Mouse (Mus musculus) CD4-positive, CD25-positive, alpha-beta regulatory T cell, adult 4 months (primary cell): ENCODE data around the gene Kif13a. TPM values are rescaled to one million over a fixed set of nuclear protein-coding genes. Genes with fewer than 3 reads are reported as not detected.

ENCODE experiments used
- ATAC-seq: one replicate; pipeline ENCODE4 v1.8.0; 2017
- polyA plus RNA-seq, 2 experiments: library from polyadenylated mRNA; unstranded; fragments of 100-300 nt; shearing (Covaris generic); gene quantifications; one replicate each; pipeline ENCODE4 v1.2.1; 2017

Kif13a gene
- polyA plus RNA-seq, 2 experiments from 2014 or later = 5.6 to 7.0 TPM

DNA sequence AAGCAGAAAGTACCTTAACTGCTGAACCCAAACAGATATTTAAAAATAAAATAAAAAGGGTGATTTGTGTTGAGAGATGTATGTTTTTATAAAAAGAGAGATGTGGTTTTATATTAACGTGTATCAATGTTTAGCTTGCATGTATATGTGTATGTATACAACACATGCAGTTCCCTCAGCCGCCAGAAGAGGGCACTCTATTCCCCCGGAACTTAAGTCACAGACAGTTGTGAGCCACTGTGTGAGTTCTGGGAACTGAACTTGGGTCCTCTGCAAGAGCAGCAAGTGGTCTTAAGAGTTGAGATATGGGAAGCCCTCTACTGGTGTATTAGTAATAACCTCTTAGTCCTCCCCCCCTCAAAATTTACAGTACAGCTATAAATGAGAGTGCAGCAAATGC is 96.7 kb downstream of the Kif13a start:
- ATAC-seq = no peak

DNA sequence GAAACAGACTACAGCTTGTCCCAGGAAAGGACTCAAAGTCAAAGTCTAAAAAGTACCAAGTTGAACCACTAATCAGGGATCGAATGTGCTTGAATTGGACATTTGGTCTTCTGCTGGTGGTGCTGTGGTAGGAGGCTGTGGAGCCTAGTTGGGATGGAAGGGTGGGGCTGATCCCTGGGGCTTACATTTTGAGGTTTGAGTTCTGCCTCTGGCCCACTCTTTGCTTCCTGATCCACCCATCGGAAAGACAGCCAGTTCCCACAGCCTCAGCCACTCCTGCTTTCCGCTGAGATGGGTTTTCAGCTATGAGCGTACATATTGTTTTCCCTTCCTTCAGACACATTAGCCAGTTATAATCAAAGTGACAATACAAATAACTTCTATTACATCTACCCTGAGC is 106.4 kb downstream of the Kif13a start:
- ATAC-seq = no peak

DNA sequence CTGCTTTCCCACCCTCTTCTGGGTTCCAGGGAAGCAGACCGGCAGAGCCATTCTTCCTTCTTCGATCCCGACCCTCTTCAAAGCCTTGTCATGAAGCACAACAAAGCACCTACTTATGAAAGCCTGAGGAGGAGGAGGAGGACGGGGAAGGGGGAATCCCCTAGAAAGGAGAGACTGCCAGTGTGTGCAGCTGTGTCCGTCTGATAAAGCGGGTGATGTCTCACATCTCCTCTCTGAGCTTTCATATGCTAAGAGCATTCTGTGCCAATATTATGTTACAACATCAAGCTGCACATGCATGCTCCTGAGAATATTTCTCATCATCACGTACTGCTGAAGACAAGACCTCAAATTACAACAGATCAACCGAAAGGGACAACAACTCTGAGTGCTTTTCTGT is 107.5 kb downstream of the Kif13a start:
- no peak for ATAC-seq

DNA sequence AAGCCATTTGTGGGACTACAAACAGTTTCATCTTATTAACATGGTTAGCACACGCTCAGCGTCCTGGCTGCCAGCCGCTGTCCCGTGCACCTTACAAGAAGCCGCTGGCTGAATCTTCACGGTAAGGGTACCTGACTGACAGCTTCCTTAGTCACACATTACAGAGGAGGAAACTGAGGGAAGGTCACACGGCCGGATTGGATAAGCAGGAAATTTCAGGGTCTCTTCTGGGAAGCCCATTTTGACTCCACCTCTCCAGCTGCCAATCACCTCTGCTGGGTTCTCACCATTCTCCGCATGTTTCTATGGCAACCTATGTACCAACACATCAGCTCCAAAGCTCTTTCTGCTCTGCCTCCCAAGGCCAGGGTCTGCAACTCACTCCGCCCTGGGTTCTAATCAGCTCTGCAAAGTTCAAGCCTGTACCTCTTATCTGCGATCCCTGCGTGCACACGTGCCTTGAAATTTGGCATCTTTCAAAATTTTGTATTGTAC is 109.9 kb downstream of the Kif13a start:
- ATAC-seq = no peak

DNA sequence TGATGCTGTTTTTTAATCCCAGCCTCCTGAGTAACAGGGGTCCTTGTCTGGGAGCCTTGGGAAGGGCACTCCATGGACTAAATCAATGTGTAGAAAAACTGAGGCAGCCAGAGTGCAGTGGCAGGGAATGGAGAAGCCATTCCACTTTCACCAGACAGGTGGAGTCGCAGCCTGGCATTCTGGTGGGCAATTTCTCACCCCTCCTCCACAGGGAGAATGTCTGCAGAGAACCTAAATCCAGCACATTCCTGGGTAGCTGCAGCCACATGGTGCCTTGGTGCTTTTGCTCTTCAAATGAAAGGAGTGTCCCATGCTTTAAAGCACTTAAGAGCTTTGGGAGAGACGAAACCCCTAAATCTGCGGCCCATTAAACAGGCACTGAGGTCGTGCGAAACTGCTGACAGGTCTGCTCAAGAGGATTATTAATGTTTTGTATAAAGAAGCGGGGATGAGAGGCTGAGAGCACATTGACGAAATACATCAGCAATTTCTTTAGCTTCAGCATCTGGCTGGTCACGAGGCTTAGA is 110.4 kb downstream of the Kif13a start:
- ATAC-seq = no peak

DNA sequence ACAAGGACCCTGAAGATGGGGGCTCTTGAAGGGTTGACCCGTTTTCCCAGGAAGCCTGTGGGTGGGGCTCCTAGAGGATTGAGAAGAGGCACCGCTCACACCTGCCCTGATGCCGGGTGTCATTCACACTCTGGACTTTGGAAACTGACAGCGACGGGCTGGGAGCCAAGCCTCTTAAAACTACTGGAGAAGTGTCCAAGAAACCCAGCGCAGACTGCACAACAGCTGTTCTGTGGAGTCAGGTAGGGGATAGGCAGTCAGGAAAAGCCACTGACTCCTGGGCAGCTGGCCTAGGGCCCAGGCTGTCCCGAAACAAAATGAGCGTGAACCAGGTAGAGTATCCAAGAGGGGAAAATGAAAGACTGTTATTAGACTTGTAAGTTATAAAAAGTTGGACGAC is 111.3 kb downstream of the Kif13a start:
- no peak for ATAC-seq

DNA sequence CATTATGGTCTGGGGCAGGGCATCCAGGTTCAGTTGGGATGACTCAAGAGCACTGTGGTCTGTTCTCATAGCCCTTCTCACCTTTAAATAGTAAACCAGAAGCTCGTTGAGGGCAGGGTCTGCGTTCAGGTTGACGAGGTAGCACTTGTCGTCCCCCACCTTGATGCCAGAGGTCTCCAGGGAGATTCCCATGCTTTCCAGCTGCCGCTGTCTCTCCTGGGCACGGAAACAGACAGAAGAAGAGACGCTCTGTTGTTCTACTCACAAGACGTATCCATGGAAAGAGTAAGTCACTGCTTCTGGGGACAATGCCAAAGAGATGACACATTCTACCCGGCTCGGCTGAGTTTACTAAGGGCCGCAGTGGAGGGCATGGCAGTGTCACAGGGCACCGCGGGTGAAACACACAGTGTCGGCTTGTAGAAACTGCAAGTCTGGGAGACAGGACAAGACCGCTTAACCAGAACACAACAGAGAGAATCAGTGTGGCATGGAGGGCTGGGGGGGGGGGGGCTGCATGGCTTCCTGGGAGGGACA is 117.0 kb downstream of the Kif13a start:
- ATAC-seq = no peak

DNA sequence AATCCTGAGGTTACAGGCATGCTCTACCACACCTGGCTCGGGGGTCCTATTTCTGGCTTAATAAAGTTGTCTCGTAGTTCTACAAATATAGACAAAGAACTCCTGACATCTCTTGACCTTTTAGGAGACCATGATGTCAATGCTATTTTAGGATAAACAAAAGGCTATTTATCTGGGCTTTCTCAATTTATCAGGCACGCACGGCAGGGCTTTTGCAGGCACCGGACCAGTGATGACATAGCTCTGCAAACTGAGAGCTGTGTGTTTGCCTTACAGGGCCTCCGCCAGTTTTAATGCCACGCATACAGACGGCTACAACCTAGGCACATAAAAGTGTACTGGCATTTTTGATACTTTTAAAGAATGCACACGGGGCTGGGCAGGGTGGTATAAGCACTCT is 118.0 kb downstream of the Kif13a start:
- no peak for ATAC-seq

DNA sequence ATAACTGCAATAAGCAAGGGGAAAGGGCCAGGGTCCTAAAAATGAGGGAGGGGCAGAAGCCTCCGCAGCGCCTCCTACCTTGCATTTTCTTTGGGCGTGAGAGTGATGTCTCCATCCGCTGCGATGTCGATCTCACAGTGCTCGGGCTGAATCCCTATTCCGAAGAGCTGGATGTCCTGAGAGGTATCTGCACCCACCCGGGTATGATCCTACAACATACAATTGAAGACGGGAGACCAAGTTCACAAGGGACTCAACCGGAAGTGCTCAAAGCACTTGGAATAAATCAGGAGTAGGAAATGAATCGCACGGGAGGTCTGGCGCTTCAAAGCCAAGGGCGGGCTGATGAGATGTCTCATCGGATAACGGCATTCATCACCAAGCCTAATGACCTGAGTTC is 119.1 kb downstream of the Kif13a start:
- no peak for ATAC-seq

DNA sequence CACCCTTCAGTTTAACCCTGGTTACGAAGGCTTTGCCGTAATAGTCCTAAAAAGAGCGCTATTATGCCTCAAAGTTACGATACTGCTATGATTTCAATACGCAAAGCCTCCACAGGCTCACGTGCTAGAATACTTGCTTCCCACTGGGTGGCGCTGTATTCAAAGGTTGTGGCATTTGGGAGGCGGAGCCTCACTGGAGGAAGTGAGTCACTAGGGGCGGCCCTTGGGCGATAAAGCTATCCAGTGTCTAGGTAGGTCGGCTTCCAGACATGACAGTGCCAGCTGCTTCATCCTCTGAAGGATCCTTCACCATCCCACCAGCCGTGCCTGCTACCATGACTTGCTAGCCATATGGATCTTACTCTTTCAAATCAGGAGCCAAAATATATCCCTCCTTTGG is 119.6 kb downstream of the Kif13a start:
- ATAC-seq = no peak

DNA sequence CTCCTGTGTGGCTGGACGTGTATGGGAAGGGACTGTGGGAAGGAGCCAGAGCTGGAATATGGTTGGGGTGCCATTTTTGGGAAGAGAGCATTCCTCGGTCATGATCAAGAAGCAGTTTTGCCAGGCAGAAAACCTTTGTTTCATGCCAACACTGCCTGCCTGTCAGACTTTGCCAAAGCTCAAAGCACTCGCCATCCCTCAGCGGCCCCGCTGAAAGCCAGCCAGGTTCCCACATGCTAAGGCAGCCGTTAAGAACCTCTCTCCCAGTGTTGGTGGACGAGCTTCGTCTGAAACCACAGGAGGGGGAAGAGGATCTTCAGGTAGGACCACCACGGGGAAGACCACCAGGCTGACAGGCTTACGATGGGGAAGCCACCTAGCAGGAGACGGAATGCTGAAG is 121.8 kb downstream of the Kif13a start:
- no peak for ATAC-seq

DNA sequence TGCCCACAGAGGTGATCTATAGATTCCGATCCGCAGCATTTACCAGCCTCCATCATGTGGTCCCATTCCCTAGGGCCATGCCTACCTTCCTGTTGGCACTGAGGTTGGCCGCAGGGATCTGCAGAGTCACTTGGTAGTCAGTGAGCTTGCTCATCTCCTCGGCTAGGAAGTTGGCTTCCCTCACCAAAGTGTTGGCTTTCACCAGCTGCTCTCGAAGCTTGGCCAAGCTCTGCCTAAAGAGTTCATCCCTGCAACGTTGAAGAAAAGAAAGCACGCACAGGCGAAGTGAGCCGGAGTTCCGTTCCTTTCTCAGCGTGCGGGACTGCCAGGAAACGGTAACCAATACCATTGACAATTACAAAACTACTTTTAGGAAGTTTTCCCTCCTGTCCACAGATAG is 128.5 kb downstream of the Kif13a start:
- no peak for ATAC-seq

DNA sequence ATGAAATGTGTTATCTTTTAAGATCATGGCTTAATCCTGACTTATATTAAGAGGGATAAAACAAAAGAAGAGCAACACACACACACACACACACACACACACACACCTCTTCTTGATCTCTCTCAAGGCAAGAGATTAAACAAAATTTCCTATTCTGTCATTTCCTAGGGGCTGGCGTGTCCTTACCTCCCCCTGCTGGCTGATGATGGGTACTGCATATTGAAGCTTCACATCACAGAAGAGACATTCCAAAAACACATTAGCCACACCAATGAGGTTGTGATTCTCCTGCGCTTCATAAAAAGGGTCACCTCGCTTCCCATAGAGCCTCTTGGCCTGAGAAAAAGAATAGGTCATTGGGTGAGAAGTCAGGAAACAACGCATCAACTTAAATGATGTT is 131.5 kb downstream of the Kif13a start:
- ATAC-seq = peak; percentile 92

DNA sequence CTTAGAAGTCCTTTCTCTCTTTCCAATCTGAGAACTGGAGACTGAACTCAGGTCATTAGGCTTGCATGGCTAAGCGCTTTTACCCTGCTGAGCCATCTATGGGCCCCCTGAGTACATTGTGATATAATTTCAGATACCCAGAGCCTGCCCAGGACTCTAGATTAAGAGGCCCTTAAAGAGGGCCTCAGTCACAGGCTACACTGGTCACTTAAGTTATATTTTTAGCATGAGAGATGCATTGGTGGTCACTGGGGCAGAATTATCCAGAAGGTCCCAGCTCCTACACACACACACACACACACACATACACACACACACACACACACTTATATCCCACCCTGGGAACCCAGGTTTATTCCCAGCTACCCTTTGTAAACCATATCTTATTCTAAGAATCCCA is 133.3 kb downstream of the Kif13a start:
- no peak for ATAC-seq

DNA sequence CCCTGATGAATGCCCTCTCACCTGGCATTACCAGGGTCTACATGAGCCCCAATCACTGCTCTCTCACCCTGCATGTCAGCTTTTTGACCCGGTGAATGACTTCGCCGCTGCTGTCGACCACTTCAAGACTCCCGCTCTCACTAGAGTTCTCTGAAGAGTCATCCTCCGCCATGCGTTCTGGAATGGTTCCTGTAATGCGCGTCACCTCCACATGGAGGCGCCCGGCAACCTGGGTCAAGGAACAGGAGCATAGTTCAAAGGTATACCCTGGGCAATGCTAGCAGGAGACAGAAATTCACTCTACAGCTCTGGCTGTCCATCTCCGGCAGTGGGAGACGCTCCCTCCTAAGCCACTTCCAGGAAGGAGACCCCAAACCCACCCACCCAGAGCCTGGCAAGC is 135.8 kb downstream of the Kif13a start:
- no peak for ATAC-seq

DNA sequence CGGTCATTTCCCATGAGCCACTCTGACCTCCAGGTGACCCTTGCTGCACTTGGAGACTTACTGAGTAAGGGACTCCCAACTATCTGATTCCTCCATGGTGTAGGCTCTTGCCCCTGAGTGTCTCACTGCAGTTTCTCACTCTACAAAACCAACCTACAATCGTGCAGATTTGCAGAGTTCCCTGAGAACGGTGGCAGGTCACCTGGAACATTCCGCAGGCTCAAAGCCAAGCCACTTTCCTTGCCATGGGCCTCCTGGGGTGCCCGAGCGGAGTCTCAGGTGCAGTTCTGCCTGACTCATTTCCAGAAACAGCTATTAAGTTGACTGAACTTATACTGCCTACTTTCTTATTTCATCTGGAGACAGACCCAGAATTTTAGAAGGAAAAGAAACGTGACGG is 141.2 kb downstream of the Kif13a start:
- ATAC-seq = no peak

DNA sequence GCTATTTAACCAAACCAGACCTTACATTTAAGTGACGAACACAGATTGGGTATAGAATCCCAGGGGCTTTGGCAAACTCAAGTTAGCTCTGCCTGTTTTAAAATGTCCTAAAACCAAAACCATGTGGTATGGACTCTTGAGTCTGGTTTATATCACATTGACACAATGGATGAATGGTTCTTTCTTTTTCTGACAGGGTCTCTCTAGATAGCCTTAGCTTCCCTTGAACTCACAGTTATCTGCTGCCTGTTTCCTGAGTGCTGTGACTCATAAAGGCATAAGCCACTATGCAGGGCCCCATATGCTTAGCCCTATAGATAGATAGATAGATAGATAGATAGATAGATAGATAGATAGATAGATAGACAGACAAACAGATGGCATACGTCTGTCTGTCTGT is 142.8 kb downstream of the Kif13a start:
- ATAC-seq = no peak

DNA sequence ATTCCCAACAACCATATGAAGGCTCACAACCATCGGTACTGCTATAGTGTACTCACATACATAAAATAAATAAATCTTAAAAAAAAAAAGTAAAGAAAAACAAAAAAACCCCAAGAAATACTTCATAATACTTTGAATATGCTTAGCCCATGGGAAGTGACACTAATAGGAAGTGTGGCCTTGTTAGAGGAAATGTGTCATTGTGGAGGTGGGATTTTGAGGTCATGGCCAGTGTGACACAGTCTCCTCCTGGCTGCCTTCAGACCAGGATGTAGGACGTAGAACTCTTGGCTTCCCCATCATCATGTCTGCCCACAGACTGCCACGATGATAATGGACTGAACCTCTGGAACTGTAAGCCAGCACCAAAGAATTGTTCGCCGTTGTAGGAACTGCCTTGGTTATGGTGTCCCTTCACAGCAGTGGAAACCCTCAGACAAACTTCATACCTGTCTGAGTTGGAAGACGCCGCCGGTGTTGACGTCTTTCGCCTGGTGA is 143.6 kb downstream of the Kif13a start:
- no peak for ATAC-seq

DNA sequence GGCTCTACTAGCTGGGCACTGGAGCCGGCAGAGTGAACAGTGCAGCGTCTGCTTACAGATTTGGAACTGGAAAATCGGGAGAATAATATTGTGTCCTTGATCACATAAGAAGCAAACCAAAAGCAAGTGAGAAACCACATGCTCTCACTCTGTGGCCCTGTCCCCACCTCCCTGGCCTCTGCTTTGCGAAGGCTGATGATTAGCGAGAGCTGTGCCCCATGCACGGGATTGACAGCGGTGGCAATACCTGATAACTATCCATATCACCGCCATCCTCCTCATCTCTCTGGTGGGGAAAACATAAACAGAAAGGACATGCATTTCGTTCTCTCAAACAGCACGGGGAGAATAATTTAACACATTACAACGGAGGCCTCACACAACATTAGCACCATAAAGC is 149.3 kb downstream of the Kif13a start:
- no peak for ATAC-seq

DNA sequence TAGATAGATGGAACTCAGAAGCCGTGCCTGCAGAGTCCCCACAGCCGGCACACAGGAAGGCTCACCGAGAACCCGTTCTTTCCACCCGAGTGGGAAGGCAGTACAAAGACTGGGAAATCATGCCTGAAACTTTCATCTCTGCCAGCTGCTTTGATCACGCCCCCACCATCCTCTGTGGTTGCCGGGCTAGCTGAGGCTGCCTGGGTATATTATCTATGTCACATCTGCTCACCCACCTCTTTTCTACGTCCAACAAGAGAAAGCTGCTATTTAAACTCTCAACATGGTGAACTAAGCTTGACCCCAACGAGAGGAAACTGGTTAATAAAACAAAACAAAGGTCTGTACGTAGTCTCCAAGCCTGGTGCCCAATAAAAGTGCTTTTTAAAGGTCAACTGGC is 149.8 kb downstream of the Kif13a start:
- peak; percentile 90 for ATAC-seq

DNA sequence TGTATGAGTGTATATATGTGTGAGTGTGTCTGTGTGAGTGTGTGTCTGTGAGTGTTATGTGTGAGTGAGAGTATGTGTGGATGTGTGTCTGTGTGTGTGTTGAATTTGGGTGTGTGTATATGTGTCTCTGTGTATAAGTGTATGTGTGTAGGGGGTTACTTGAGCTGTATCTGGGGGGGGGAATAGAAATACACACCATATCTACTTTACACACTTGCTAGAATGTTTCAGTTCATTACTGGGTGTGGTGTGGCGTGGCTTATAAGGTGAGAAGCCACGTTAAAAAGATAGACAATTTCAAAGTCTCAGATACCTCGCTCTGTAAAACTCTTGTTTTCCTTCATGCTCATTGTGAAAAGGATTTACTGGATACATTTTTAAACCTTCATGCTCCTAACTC is 152.2 kb downstream of the Kif13a start:
- no peak for ATAC-seq

DNA sequence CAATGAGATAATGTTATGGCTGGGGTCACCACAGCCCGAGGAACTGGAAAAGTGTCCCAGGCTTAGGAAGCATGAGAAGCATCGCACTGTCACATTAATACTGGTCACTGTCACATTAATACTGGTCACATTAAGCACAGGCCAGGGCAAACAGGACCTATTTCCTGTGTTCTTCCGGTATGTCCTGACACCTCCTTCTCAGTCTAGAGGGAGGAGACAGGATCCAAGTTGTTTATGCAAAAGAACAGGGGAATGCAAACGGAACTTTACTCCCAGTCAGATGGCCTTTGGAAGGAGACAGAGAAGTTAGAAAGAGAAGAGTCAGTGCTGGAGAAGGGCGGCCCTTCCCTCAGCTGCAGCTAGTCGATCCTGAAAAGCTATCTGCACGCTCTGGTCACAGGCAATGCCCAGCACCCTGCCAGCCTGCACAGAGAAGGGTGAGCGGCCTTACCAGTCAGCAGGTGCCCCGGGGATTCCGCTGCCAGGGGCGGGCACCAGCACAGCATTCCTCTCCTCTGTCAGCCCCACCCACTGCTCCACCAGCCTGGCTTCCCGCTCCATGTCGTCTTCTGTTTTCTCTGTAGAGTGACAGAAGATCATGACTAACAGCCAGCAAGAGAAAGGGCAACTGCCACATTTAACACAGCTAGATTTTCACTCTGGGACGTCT is 152.9 kb downstream of the Kif13a start:
- no peak for ATAC-seq

DNA sequence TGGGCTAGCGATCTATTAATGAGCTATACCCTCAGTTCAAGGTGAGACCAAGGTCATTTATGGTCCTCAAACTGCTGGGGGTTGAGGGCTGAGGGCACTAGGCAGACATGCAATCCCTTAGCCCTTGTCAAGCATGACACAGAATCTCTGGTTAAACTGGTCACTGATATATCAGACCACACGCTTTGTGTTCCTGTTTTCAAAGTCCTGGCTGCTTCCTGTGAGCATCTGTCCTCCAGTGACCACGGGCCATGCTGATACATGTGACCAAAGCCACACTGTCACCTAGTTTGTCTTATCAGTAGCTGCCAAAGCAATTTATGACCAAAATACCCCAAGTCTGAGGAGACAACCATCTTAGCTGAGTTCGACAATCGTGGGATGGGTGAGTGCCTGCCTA is 154.7 kb downstream of the Kif13a start:
- ATAC-seq = no peak

DNA sequence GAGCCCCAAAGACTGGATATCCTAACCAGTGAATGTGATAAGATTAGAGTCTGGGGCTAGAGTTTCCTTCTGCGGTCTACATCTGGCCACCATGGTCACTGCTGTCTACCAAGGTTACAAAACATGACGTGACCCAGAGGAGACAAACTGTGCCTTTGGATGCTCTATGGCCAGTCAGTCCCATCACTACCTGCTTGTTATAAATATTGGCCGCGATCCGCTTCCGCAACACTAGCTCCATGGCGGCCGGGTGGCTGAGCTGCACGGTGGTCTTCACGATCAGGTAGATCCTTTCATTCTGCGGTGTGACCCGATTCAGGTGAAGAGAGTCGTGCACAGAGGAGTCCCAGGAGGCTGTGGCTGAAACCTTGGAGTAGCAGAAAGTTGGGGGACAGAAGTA is 157.1 kb downstream of the Kif13a start:
- ATAC-seq = no peak

DNA sequence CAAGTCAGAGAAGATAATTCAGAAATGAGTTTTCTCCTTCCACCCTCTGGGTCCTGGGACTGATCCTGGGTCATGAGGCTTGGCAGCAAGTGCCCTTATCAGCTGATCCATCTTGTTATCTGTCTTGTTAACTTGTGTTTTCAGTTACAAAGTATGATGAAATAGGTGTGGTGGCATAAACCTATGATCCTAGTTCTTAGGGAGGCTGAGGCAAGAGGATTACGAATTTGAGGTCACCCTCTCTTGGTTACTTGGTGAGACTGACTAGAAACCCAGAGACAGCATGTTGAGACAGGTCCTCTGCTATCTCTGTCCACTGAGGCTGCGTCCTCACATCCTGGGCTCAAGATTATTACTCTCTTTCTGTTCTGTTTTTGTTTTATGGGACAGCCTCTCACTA is 164.3 kb downstream of the Kif13a start:
- no peak for ATAC-seq
